Mouse (Mus musculus) embryonic facial prominence, embryonic 11.5 days (tissue): ENCODE measurements around the gene Gm21958. TPM values are rescaled to one million over a fixed set of nuclear protein-coding genes. Genes with fewer than 3 reads are reported as not detected.
A peak's percentile ranks its signal among the peaks of the same experiment; 100 is the strongest.

Experiments used
- ATAC-seq: fragments of 200-750 bp; cut with Nextera tagmentation; replicated peaks from 2 replicates; pipeline ENCODE4 v1.8.0; 2017; ENCODE audit warnings: low read depth; ENCODE audit not compliant: insufficient number of reproducible peaks, low FRiP score, low TSS enrichment
- DNase-seq: peaks from one replicate; pipeline ENCODE4 v3.0.0-alpha.2; 2015; ENCODE audit warnings: low spot score
- H3K27ac ChIP-seq: fragments of 300-500 bp; sonication (generic); replicated peaks from 2 replicates; pipeline ENCODE4 v1.5.1; 2014; ENCODE audit warnings: mild to moderate bottlenecking, low read depth, low read length, control low read depth
- H3K27me3 ChIP-seq: fragments of 300-500 bp; sonication (generic); 2 replicates; pipeline ENCODE4 v1.6.1; 2014; ENCODE audit warnings: mild to moderate bottlenecking, low read length, moderate library complexity, mixed read lengths; ENCODE audit not compliant: control insufficient read depth, insufficient read depth
- H3K36me3 ChIP-seq: fragments of 300-500 bp; sonication (generic); replicated peaks from 2 replicates; pipeline ENCODE4 v1.6.1; 2014; ENCODE audit warnings: low read depth, mild to moderate bottlenecking, low read length, moderate library complexity, mixed read lengths; ENCODE audit not compliant: control insufficient read depth, insufficient read depth
- H3K4me1 ChIP-seq: fragments of 300-500 bp; sonication (generic); 2 replicates; pipeline ENCODE4 v1.6.1; 2014; ENCODE audit warnings: low read length, mixed read lengths; ENCODE audit not compliant: control insufficient read depth, insufficient read depth
- H3K4me2 ChIP-seq: fragments of 300-500 bp; sonication (generic); 2 replicates; pipeline ENCODE4 v1.6.1; 2014; ENCODE audit warnings: low read depth, mild to moderate bottlenecking, control low read depth, low read length, moderate library complexity
- H3K4me3 ChIP-seq: fragments of 300-500 bp; sonication (generic); 2 replicates; pipeline ENCODE4 v1.5.1; 2014; ENCODE audit warnings: low read depth, low read length, control low read depth
- H3K9ac ChIP-seq: fragments of 300-500 bp; sonication (generic); replicated peaks from 2 replicates; pipeline ENCODE4 v1.6.1; 2014; ENCODE audit warnings: mild to moderate bottlenecking, control low read depth, low read length
- H3K9me3 ChIP-seq: fragments of 300-500 bp; sonication (generic); replicated peaks from 2 replicates; pipeline ENCODE4 v1.6.1; 2016; ENCODE audit warnings: mild to moderate bottlenecking, low read length, inconsistent platforms, mixed read lengths; ENCODE audit not compliant: control insufficient read depth
- WGBS: fragments of 180-500 bp; shearing (Covaris S2); extraction: QIAGEN DNeasy Blood & Tissue Kit; methylation state at CpG from one replicate; pipeline ENCODE4 v1.1.7; 2014; 5-methylcytosine and 5-hydroxymethylcytosine counted together
- polyA plus RNA-seq: library from polyadenylated mRNA; unstranded; fragments of >200 nt; fragmentation: Nextera tagmentation; extraction: Ambion mirVana; gene quantifications from 2 replicates; pipeline ENCODE4 v1.2.1, GENCODE M21; 2014

Gm21958 gene
- polyA plus RNA-seq, result 1.1 and 1.9 TPM in 2 replicates

- H3K4me2 ChIP-seq, result no peak within 1 kb of the TSS
These were observed at the start of gene Gm21958 for GRCm38 (mm10) chr3:54714253-54714652. Gene Gm21958 (minus strand): TSS chr3:54714353.

GRCm38 (mm10) chr3:54761258-54761657, 47.1 kb upstream of the Gm21958 start:
- ATAC-seq, result no peak
- Histone ChIP-seq H3K36me3 (no peaks in the 10 kb centered on the region), H3K9me3 (no peaks in the 10 kb centered on the region), H3K27me3 (no peaks in the 10 kb centered on the region), H3K4me1 (no peaks in the 10 kb centered on the region), H3K27ac (no peak overlapping the region), H3K4me2 (no peak overlapping the region), H3K9ac (no peak overlapping the region), H3K4me3 (no peak overlapping the region)
- WGBS, result 81% methylated on average over 1 of the region's 1 CpGs
- no peak for DNase-seq

More at GRCm38 (mm10) chr3:54714253-54714652, at the start of gene Gm21958:
- DNase-seq (no peak), ATAC-seq (no peak)
- 85% methylated on average over 6 of the region's 6 CpGs for WGBS
- Histone ChIP-seq H3K4me3 (no peak within 1 kb of the TSS), H3K36me3 (peaks cover 12% of the 10 kb centered on the region), H3K4me1 (no peaks in the 10 kb centered on the region), H3K27me3 (no peaks in the 10 kb centered on the region), H3K9me3 (no peaks in the 10 kb centered on the region), H3K9ac (no peak within 1 kb of the TSS), H3K27ac (no peak within 1 kb of the TSS)

- H3K27ac ChIP-seq, result no peak overlapping the region
- no peaks in the 10 kb centered on the region for H3K4me1 ChIP-seq
- H3K4me3 ChIP-seq, result no peak overlapping the region
- H3K9me3 ChIP-seq, result no peaks in the 10 kb centered on the region
- 0 out of 2 replicates have a peak, but pooled peaks cover 2% of the 10 kb centered on the region for H3K27me3 ChIP-seq
- WGBS, result 65% methylated on average over 15 of the region's 15 CpGs
- H3K9ac ChIP-seq, result no peak overlapping the region
- H3K36me3 ChIP-seq, result no peaks in the 10 kb centered on the region
- ATAC-seq (no peak), DNase-seq (no peak)
- H3K4me2 ChIP-seq, result no peak overlapping the region
These were observed 46.4 kb upstream of the Gm21958 start for GRCm38 (mm10) chr3:54760321-54761115.

- no peak for DNase-seq
- Histone ChIP-seq H3K9me3 (no peaks in the 10 kb centered on the region), H3K4me2 (no peak overlapping the region), H3K4me1 (no peaks in the 10 kb centered on the region; the same call in 1 of the 2 replicates), H3K9ac (no peak overlapping the region), H3K27me3 (0 out of 2 replicates have a peak, but pooled peaks cover 2% of the 10 kb centered on the region), H3K36me3 (no peaks in the 10 kb centered on the region), H3K27ac (no peak overlapping the region), H3K4me3 (no peak overlapping the region)
- 59% methylated on average over 9 of the region's 9 CpGs for WGBS
- no peak for ATAC-seq
These were observed 45.1 kb upstream of the Gm21958 start for GRCm38 (mm10) chr3:54759211-54759610.

GRCm38 (mm10) chr3:54757446-54757845, 43.3 kb upstream of the Gm21958 start:
- 0 out of 2 replicates have a peak, but pooled peaks cover 2% of the 10 kb centered on the region for H3K27me3 ChIP-seq
- ATAC-seq, result no peak
- no peak overlapping the region for H3K4me2 ChIP-seq

GRCm38 (mm10) chr3:54756058-54756457, 41.9 kb upstream of the Gm21958 start:
- no peak overlapping the region for H3K27ac ChIP-seq
- no peaks in the 10 kb centered on the region for H3K9me3 ChIP-seq
- H3K9ac ChIP-seq, result no peak overlapping the region
- DNase-seq (peak; percentile 36), ATAC-seq (no peak)
- H3K36me3 ChIP-seq, result no peaks in the 10 kb centered on the region; the same call in 1 of the 2 replicates
- 0 out of 2 replicates have a peak, but pooled peaks cover 2% of the 10 kb centered on the region for H3K27me3 ChIP-seq
- H3K4me3 ChIP-seq, result peak overlapping the region; percentile 70
- no peaks in the 10 kb centered on the region; the same call in 1 of the 2 replicates for H3K4me1 ChIP-seq
- H3K4me2 ChIP-seq, result peak overlapping the region; percentile 99
- under 1% methylated on average over 11 of the region's 11 CpGs for WGBS

More at GRCm38 (mm10) chr3:54757446-54757845, 43.3 kb upstream of the Gm21958 start:
- H3K36me3 ChIP-seq, result no peaks in the 10 kb centered on the region
- no peak overlapping the region for H3K9ac ChIP-seq
- H3K4me3 ChIP-seq, result no peak overlapping the region
- no peaks in the 10 kb centered on the region; the same call in 1 of the 2 replicates for H3K4me1 ChIP-seq
- no peak overlapping the region for H3K27ac ChIP-seq
- H3K9me3 ChIP-seq, result no peaks in the 10 kb centered on the region
- DNase-seq, result no peak
- 75% methylated on average over 8 of the region's 8 CpGs for WGBS

- DNase-seq, result peak; percentile 71
- Histone ChIP-seq H3K9me3 (no peaks in the 10 kb centered on the region), H3K36me3 (no peaks in the 10 kb centered on the region; the same call in 1 of the 2 replicates), H3K9ac (peak within 1 kb of the TSS; percentile 70), H3K4me2 (peak within 1 kb of the TSS; percentile 99), H3K4me1 (no peaks in the 10 kb centered on the region; the same call in 1 of the 2 replicates), H3K27me3 (0 out of 2 replicates have a peak, but pooled peaks cover 2% of the 10 kb centered on the region), H3K4me3 (peak within 1 kb of the TSS; percentile 70), H3K27ac (peak within 1 kb of the TSS; percentile 41)
- 1% methylated on average over 55 of the region's 66 CpGs for WGBS
- ATAC-seq, result peak; percentile 88
These were observed 41.2 kb upstream of the Gm21958 start, which contains the start of gene Smad9 for GRCm38 (mm10) chr3:54755145-54756041. Gene Smad9 (plus strand): TSS chr3:54755582.
